Mouse (Mus musculus) spleen, adult 2 months (tissue): ENCODE results near the gene Stk16. TPM values are rescaled to one million over a fixed set of nuclear protein-coding genes. Genes with fewer than 3 reads are reported as not detected.
"Not testable (repeated sequence)": the region's sequence is repeated elsewhere in the genome, so short reads cannot be mapped to it uniquely, and the experiment has no call there.

Experiments
- DNase-seq, 2 experiments: peaks; one replicate each; pipeline versions ENCODE4 v3.0.0 to v3.0.0-alpha.2; 2012 to 2021; ENCODE audit warnings: low spot score in 2 of 2, low read depth in 1 of 2
- H3K27ac ChIP-seq: fragments of 200-500 bp; 2 replicates; pipeline ENCODE4 v1.5.1; 2012; ENCODE audit warnings: low read length, inconsistent platforms; ENCODE audit not compliant: insufficient read depth
- H3K27me3 ChIP-seq: fragments of 200-500 bp; 2 replicates; pipeline ENCODE4 v1.6.1; 2012; ENCODE audit warnings: mild to moderate bottlenecking, moderate library complexity, low read length, inconsistent platforms; ENCODE audit not compliant: control insufficient read depth, insufficient read depth
- H3K36me3 ChIP-seq: fragments of 200-500 bp; 2 replicates; pipeline ENCODE4 v1.6.1; 2012; ENCODE audit warnings: mild to moderate bottlenecking, low read length, inconsistent platforms; ENCODE audit not compliant: control insufficient read depth, insufficient read depth
- H3K4me1 ChIP-seq: fragments of 200-500 bp; 2 replicates; pipeline ENCODE4 v1.6.1; 2011; ENCODE audit warnings: inconsistent platforms; ENCODE audit not compliant: control insufficient read depth, insufficient read depth, insufficient read length
- H3K4me3 ChIP-seq: fragments of 200-500 bp; 2 replicates; pipeline ENCODE4 v1.5.1; 2011; ENCODE audit warnings: mild to moderate bottlenecking, inconsistent platforms; ENCODE audit not compliant: insufficient read depth, insufficient read length; ENCODE audit errors: extremely low read depth
- CTCF ChIP-seq: fragments of 200-500 bp; IDR thresholded peaks from 2 replicates; pipeline ENCODE4 v1.5.1; 2011; ENCODE audit warnings: mild to moderate bottlenecking, inconsistent platforms; ENCODE audit not compliant: insufficient read depth, insufficient read length, insufficient replicate concordance; ENCODE audit errors: extremely low read depth
- POLR2A ChIP-seq: fragments of 200-500 bp; IDR thresholded peaks from 2 replicates; pipeline ENCODE4 v1.6.1; 2011; ENCODE audit warnings: low read depth, low read length, inconsistent platforms
- WGBS: fragments of 180-500 bp; shearing (Covaris S2); methylation state at CpG from one replicate; pipeline ENCODE4 v1.1.7; 2018; 5-methylcytosine and 5-hydroxymethylcytosine counted together
- polyA plus RNA-seq: library from polyadenylated mRNA; depleted of rRNA; stranded (reverse); fragments of >200 nt; gene quantifications from 2 replicates; pipeline ENCODE4 v1.2.3, GENCODE M21; 2012

The Stk16 gene
- polyA plus RNA-seq, 1 experiment, result 131 TPM

DNA sequence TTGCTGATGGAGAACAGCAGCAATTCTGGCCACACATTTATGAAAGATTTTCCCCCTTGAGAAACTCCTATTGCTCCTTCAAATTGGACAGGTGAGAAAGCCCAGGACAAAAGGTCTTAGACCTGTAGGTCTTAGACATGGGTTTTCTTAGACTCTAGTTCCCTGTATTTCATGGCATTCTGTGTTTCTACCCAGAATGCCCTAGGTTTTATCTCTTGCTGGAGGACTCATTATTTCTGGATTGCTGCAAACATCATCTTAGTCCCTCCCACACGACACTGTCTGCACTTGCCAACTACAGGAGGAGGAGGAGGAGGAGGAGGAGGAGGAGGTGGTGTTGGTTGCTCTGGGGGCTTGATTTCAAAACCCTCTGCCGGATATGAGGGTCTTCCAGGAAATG, 15.5 kb downstream of the Stk16 start:
- Histone ChIP-seq H3K4me1 (peaks cover 7% of the 10 kb centered on the region; the same call in 1 of the 2 replicates), H3K27ac (no peak overlapping the region), H3K4me3 (no peak overlapping the region), H3K36me3 (no peaks in the 10 kb centered on the region), H3K27me3 (no peaks in the 10 kb centered on the region)
- DNase-seq, result no peak
- WGBS, result 51% methylated on average over 2 of the region's 2 CpGs
- TF ChIP-seq CTCF, result no peak
- no peak for TF ChIP-seq POLR2A

DNA sequence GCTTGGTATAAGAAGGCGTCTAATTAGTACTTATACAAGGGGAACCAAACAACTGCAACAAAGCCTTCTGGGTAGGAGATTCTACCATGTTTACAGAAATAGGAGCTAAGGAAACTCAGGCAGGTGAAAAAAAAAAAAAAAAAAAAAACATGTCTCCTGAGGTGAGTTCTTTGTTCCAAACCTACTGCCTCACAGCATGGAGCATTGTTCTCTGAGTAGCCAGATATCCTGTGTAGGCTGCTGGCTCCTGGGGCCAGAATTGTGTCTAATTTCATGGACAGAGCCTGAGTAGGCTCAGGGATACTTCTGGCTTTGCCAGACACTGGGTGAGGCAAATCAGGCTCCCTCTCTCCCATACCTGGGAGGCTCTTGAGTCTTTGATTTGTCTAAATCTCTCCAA, 17.0 kb downstream of the Stk16 start:
- TF ChIP-seq POLR2A (no peak), CTCF (no peak)
- 76% methylated on average over 1 of the region's 1 CpGs for WGBS
- no peak overlapping the region for H3K27ac ChIP-seq
- no peak overlapping the region for H3K4me3 ChIP-seq
- no peak for DNase-seq
- peaks cover 7% of the 10 kb centered on the region; the same call in 1 of the 2 replicates for H3K4me1 ChIP-seq
- no peaks in the 10 kb centered on the region for H3K36me3 ChIP-seq
- no peaks in the 10 kb centered on the region for H3K27me3 ChIP-seq

DNA sequence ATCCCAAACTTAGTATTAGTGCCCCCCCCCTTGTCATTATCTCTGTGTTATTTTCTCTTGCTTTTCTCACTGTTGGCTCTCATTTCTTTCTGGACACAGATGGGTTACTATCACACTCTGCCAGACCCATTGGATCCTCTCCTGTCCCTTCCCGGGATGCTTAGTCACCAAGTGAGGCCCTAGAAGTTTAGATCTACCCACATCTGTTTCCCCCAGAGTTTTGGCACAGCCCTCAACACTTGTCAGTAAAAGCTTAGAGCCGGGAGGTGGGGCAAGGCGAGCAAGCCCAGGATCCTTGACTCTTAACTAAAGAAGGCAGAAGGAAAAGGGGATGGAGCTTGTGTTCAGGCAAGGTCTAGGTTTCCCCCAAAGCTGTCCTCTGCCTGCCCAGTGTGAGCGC, 18.5 kb downstream of the Stk16 start:
- no peaks in the 10 kb centered on the region for H3K27me3 ChIP-seq
- H3K4me1 ChIP-seq, result no peaks in the 10 kb centered on the region
- H3K4me3 ChIP-seq, result no peak overlapping the region
- TF ChIP-seq CTCF (no peak), POLR2A (no peak)
- DNase-seq, result no peak
- WGBS, result 45% methylated on average over 4 of the region's 4 CpGs
- no peak overlapping the region for H3K27ac ChIP-seq
- H3K36me3 ChIP-seq, result no peaks in the 10 kb centered on the region

DNA sequence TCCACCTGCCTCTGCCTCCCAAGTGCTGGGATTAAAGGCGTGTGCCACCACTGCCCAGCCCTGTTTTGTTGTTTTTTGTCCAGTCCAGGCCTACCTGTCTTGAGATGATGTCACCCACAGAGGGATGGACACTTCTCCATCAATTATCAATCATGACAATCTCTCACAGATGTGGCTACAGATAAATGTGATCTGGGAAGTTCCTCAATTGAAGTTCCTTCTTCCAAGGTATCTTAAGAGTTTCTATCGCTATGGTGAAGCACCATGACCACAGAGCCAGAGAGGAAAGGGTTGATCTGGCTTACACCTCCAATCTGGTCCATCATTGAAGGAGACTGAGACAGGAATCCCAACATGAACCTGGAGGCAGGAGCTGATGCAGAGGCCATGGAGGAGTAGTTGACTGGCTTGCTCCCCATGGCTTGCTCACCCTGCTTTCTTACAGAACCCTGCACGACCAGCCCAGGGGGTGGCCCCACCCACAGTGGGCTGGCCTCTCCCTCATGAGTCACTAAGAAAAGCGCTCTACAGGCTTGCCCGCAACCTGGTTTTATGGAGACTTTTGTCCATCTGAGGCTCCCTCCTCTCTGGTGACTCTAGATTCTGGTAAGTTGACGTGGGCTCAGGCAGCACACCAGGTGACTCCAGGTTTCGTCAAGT, 19.8 kb downstream of the Stk16 start:
- H3K36me3 ChIP-seq, result no peaks in the 10 kb centered on the region
- 64% methylated on average over 7 of the region's 7 CpGs for WGBS
- TF ChIP-seq CTCF, result no peak
- no peak for TF ChIP-seq POLR2A
- no peak overlapping the region for H3K27ac ChIP-seq
- DNase-seq, result no peak
- H3K27me3 ChIP-seq, result no peaks in the 10 kb centered on the region
- H3K4me3 ChIP-seq, result no peak overlapping the region
- peaks cover 4% of the 10 kb centered on the region for H3K4me1 ChIP-seq

DNA sequence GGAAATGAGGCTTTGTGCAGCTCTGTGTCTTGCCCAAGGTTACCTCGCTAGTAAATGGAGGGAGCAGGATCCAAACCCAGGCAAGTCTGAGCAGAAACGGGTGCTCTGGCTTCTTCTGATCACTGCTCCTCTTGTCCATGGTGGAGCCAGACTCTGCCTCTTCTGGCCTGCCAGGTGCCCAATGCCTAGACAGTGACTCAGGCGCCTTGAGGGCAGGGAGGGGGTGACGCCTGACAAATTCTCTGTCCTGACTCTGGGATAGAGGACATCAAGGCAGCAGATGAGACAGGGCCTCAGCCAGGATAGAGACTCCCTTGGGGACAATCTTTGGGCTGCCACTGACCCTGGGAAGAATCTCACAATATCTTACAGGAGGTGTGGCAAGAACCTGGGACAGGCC, 20.6 kb downstream of the Stk16 start:
- H3K4me1 ChIP-seq, result peaks cover 7% of the 10 kb centered on the region
- no peaks in the 10 kb centered on the region for H3K36me3 ChIP-seq
- H3K4me3 ChIP-seq, result no peak overlapping the region
- TF ChIP-seq POLR2A (no peak), CTCF (no peak)
- no peaks in the 10 kb centered on the region for H3K27me3 ChIP-seq
- no peak for DNase-seq
- 81% methylated on average over 4 of the region's 4 CpGs for WGBS
- no peak overlapping the region for H3K27ac ChIP-seq

DNA sequence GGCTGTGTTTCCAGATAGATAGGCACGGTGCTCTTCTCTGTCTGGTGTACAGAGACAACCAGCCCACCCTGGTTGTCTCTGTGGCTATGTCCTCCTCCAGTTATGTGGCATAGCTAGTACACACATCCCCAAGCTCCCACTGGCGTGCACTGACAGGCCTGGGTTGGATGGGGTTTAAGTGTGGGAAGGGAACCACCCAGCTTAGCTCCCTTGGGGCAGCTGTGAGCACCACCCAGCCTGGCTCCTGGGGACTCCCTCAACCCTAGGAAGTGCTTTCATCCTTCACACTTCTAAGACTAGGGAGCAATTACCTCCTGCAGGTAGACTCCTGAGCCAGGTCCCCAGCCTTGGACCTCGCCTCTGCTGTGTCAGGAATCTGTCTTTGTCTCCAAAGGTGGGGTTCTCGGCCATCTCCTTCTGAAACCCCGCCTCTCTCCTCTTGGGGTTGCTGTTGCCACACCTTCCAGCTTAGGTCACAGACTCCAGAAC, 21.1 kb downstream of the Stk16 start, which contains the start of gene A630095N17Rik:
A630095N17Rik (minus strand) TSS at position 439 of the 489 bp plus-strand sequence.
- H3K36me3 ChIP-seq, result no peaks in the 10 kb centered on the region
- no peak for DNase-seq
- H3K27me3 ChIP-seq, result no peaks in the 10 kb centered on the region
- H3K4me3 ChIP-seq, result no peak within 1 kb of the TSS
- H3K4me1 ChIP-seq, result peaks cover 9% of the 10 kb centered on the region
- no peak within 1 kb of the TSS for H3K27ac ChIP-seq
- 72% methylated on average over 5 of the region's 5 CpGs for WGBS
- TF ChIP-seq CTCF (no peak), POLR2A (no peak)

DNA sequence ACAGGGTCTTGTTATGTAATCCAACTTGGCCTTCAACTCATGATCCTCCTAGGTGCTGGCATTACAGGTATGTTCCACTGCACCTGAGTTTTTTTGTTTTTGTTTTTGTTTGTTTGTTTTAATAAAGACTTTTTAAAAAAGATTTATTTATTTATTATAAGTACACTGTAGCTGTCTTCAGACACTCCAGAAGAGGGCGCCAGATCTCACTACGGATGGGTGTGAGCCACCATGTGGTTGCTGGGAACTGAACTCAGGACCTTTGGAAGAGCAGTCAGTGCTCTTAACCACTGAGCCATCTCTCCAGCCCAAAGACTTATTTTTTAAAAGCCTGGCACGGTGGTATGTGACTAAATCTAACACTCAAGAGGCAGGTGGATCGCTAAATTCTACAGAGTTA, 21.9 kb downstream of the Stk16 start:
- H3K4me1 ChIP-seq, result peaks cover 13% of the 10 kb centered on the region

More for the DNA sequence above, 21.9 kb downstream of the Stk16 start:
- DNase-seq, H3K27ac ChIP-seq, H3K27me3 ChIP-seq, H3K36me3 ChIP-seq, H3K4me3 ChIP-seq: not testable (repeated sequence)
- 83% methylated on average over 4 of the region's 4 CpGs for WGBS
